Mouse (Mus musculus) leukemia stem cell, adult 10-12 weeks (primary cell): ENCODE measurements around the gene Prss54. TPM values are rescaled to one million over a fixed set of nuclear protein-coding genes. Genes with fewer than 3 reads are reported as not detected.

Experiments used
- polyA plus RNA-seq: library from polyadenylated mRNA; stranded (reverse); fragments of >175 nt; gene quantifications from 2 replicates; pipeline ENCODE4 v1.2.3, GENCODE M21; 2012; ENCODE audit warnings: low replicate concordance

The Prss54 gene
- polyA plus RNA-seq, result not detected in 2 replicates

DNA sequence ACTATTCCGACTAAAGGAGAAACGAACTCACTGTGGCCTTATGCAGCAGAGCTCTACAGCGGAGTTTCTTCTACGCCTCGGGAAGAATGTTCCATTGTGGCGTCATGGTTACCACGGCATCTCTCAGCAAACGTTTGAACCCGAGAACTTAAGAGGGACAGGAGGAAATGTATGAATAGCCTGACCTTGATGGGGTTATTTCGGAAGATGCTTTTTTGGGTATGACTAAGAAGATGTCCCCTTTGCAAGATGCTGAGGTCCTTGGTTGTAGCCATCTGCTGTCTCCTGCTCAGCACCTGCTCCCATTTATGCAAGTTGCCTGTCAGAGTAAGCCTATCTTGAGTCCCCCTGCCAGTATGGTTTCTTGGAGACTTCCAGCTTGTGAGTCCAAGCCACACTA lies at the start of gene Prss54:
Gene Prss54, minus strand, starts transcription at position 101 of the 400 bp plus-strand sequence.

DNA sequence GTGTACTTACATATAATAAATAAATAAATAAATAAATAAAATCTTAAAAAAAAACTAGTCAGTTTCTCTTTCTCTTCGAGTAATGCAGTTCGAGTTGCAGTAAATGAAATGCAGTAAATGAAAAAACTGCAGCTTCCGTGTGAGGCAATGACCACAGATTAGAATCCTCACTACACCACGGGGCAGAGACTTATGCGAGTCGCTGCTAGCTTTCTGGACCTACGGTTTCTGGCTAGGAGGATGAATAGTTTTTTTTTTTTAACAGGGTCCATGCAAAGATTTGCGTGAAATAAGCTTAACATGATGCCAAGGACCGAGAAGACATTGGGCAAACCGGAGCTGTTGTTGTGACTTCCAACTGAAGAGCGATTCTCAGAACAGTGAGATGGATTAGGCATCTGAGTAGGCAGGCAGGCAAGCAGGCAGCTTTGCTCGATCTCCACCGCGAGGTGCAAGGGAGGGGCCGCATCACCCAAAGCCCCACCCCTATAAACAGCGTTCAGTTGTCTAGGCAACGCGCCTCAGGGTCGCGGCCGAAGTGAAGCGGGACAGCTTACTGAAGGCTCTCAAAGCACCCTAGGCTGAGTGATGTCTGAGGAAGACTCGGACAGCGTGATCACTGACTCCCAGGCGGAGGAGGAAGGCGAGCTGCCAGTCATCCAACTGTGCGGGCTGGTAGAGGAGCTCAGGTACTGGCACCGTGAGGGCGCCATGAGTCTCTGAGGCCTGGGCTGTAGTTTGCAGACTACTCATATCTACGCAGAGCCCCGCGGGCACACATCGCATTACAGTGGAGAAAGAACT lies 42.4 kb downstream of the Prss54 start, which contains the start of gene Ccdc113:
Gene Ccdc113, plus strand, starts transcription at position 502 of the 804 bp plus-strand sequence.

Other genes starting within 250 kb of the Prss54 start
- gene Zfp319, start 244.4 kb downstream of the Prss54 start, polyA plus RNA-seq, result 5.1 and 5.3 TPM in 2 replicates
- gene Usb1, start 244.1 kb downstream of the Prss54 start, polyA plus RNA-seq, result 9.7 and 20.6 TPM in 2 replicates
- gene Mmp15, start 224.1 kb downstream of the Prss54 start, polyA plus RNA-seq, result 0.60 and 0.65 TPM in 2 replicates
- 32.1 and 32.2 TPM in 2 replicates for gene Cfap20, start 141.5 kb downstream of the Prss54 start, polyA plus RNA-seq
- gene Csnk2a2, start 86.3 kb downstream of the Prss54 start, polyA plus RNA-seq, result 20.2 and 41.4 TPM in 2 replicates
- not detected in 2 replicates for gene Ccdc113, start 42.3 kb downstream of the Prss54 start, polyA plus RNA-seq
- gene Gins3, start 57.1 kb upstream of the Prss54 start, polyA plus RNA-seq, result 8.2 and 10.0 TPM in 2 replicates
- gene Ndrg4, start 100.6 kb upstream of the Prss54 start, polyA plus RNA-seq, result 0.21 and 0.40 TPM in 2 replicates
- 11.1 and 15.0 TPM in 2 replicates for gene Setd6, start 139.5 kb upstream of the Prss54 start, polyA plus RNA-seq
- gene Cnot1, start 231.1 kb upstream of the Prss54 start, polyA plus RNA-seq, result 15.0 and 20.0 TPM in 2 replicates
- 41.3 and 41.9 TPM in 2 replicates for gene Sap18b, start 249.0 kb upstream of the Prss54 start, polyA plus RNA-seq